Mouse (Mus musculus) limb, embryonic 14.5 days (tissue): ENCODE measurements around the gene Ppt2. TPM values are rescaled to one million over a fixed set of nuclear protein-coding genes. Genes with fewer than 3 reads are reported as not detected.

Experiments used
- ATAC-seq: fragments of 200-750 bp; cut with Nextera tagmentation; 2 replicates; pipeline ENCODE4 v1.8.0; 2017; ENCODE audit warnings: low read depth, moderate number of reproducible peaks, moderate TSS enrichment; ENCODE audit not compliant: low FRiP score
- DNase-seq: peaks from one replicate; pipeline ENCODE4 v3.0.0-alpha.2; 2015; ENCODE audit warnings: low spot score
- H3K27ac ChIP-seq: fragments of 300-500 bp; sonication (generic); replicated peaks from 2 replicates; pipeline ENCODE4 v1.5.1; 2014; ENCODE audit warnings: low read depth, mild to moderate bottlenecking, low read length, moderate library complexity, mixed read lengths
- H3K27me3 ChIP-seq: fragments of 300-500 bp; sonication (generic); 2 replicates; pipeline ENCODE4 v1.6.1; 2014; ENCODE audit warnings: low read length, mixed read lengths; ENCODE audit not compliant: control insufficient read depth, insufficient read depth
- H3K36me3 ChIP-seq: fragments of 300-500 bp; sonication (generic); 2 replicates; pipeline ENCODE4 v1.6.1; 2014; ENCODE audit warnings: mild to moderate bottlenecking, low read length, moderate library complexity, mixed read lengths; ENCODE audit not compliant: control insufficient read depth, insufficient read depth
- H3K4me1 ChIP-seq: fragments of 300-500 bp; sonication (generic); 2 replicates; pipeline ENCODE4 v1.6.1; 2014; ENCODE audit warnings: antibody characterized with exemption, low read length, mixed read lengths; ENCODE audit not compliant: control insufficient read depth, insufficient read depth
- H3K4me2 ChIP-seq: fragments of 300-500 bp; sonication (generic); replicated peaks from 2 replicates; pipeline ENCODE4 v1.6.1; 2014; ENCODE audit warnings: low read depth, mild to moderate bottlenecking, low read length, moderate library complexity; ENCODE audit not compliant: severe bottlenecking
- H3K4me3 ChIP-seq: fragments of 300-500 bp; sonication (generic); replicated peaks from 2 replicates; pipeline ENCODE4 v1.5.1; 2014; ENCODE audit warnings: low read length
- H3K9ac ChIP-seq: fragments of 300-500 bp; sonication (generic); 2 replicates; pipeline ENCODE4 v1.6.1; 2014; ENCODE audit warnings: mild to moderate bottlenecking, low read depth, low read length, moderate library complexity; ENCODE audit not compliant: severe bottlenecking
- H3K9me3 ChIP-seq: fragments of 300-500 bp; sonication (generic); 2 replicates; pipeline ENCODE4 v1.6.1; 2016; ENCODE audit warnings: low read length; ENCODE audit not compliant: control insufficient read depth
- POLR2A ChIP-seq: fragments of 200-500 bp; IDR thresholded peaks from 2 replicates; pipeline ENCODE4 v1.8.0; 2012; ENCODE audit warnings: inconsistent platforms, mild to moderate bottlenecking, moderate library complexity, borderline replicate concordance; ENCODE audit not compliant: insufficient read depth, insufficient read length; ENCODE audit errors: extremely low read depth
- WGBS: fragments of 180-500 bp; shearing (Covaris S2); extraction: QIAGEN DNeasy Blood & Tissue Kit; methylation state at CpG from one replicate; pipeline ENCODE4 v1.1.7; 2014; 5-methylcytosine and 5-hydroxymethylcytosine counted together
- polyA plus RNA-seq, 2 experiments: library from polyadenylated mRNA; depleted of rRNA in 1 of 2; stranded (reverse) in 1 of 2; unstranded in 1 of 2; fragments of >200 nt; fragmentation: Nextera tagmentation in 1 of 2; extraction: Ambion mirVana in 1 of 2; gene quantifications; 2 replicates each; pipeline versions ENCODE4 v1.2.1 to v1.2.3; 2012 to 2014

Gene Ppt2
- polyA plus RNA-seq, 2 experiments, result 29.9 to 39.6 TPM

DNA sequence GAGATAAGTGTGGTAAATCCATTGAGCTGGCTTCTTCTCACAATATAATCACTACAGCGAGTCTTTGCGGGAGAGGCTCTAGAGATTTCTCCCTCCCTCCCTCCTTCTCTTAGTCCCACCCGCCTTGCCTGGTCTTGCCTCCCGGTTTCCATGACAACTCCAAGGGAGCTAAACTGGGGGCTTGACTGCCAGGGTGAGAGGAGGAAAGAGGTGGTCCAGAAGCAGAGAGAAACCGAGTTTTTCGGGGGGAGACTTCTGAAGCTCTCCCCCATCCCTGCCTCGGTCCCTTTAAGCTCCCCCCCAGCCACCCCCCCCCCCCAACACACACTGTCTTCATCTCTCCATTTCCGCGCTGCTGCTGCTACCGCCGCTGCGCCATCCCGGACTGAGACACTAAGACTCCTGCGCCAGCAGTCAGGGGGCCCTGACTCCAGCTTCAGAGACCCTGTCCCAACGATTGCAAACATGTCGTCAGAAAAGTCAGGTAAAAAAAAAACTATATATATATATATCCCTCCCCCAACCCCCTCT, 976 bp upstream of the Ppt2 start, which contains the start of gene Prrt1:
Gene Prrt1 (plus strand): TSS at position 313 of the 531 bp plus-strand sequence.
- Histone ChIP-seq H3K4me1 (peaks cover 30% of the 10 kb centered on the region), H3K27ac (peak within 1 kb of the TSS; percentile 92), H3K9me3 (no peaks in the 10 kb centered on the region), H3K4me3 (peak within 1 kb of the TSS; percentile 81), H3K27me3 (peaks cover 36% of the 10 kb centered on the region), H3K9ac (0 out of 2 replicates have a peak within 1 kb of the TSS, but pooled peaks have one; percentile 28), H3K36me3 (peaks cover 9% of the 10 kb centered on the region), H3K4me2 (peak within 1 kb of the TSS; percentile 78)
- 1% methylated on average over 16 of the region's 16 CpGs for WGBS
- no peak for ATAC-seq
- no peak for TF ChIP-seq POLR2A
- DNase-seq, result peak; percentile 54

DNA sequence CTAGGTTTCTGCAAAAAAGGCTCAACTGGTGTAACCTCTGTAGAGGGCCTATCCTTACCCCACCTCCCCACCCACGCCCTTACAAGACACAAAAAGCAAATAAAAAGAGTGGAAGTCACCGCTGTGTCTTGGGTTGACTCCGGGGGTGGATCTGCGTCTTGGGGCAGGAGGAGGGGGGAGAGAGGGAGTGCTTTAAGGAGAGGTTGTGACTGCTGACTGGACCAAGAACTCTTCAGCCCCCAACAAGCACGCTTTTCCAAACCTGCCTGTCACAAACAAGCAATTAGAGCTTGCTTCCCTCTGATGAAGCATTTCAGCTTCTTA, 296 bp upstream of the Ppt2 start:
- peaks cover 30% of the 10 kb centered on the region for H3K4me1 ChIP-seq
- WGBS, result 46% methylated on average over 5 of the region's 5 CpGs
- peaks cover 36% of the 10 kb centered on the region for H3K27me3 ChIP-seq
- no peak for TF ChIP-seq POLR2A
- no peaks in the 10 kb centered on the region for H3K9me3 ChIP-seq
- peak overlapping the region; percentile 78 for H3K4me2 ChIP-seq
- H3K27ac ChIP-seq, result peak overlapping the region; percentile 92
- DNase-seq, result no peak
- ATAC-seq, result no peak
- H3K36me3 ChIP-seq, result peaks cover 15% of the 10 kb centered on the region
- peak overlapping the region; percentile 81 for H3K4me3 ChIP-seq
- H3K9ac ChIP-seq, result 0 out of 2 replicates have a peak overlapping the region, but pooled peaks have one; percentile 28

DNA sequence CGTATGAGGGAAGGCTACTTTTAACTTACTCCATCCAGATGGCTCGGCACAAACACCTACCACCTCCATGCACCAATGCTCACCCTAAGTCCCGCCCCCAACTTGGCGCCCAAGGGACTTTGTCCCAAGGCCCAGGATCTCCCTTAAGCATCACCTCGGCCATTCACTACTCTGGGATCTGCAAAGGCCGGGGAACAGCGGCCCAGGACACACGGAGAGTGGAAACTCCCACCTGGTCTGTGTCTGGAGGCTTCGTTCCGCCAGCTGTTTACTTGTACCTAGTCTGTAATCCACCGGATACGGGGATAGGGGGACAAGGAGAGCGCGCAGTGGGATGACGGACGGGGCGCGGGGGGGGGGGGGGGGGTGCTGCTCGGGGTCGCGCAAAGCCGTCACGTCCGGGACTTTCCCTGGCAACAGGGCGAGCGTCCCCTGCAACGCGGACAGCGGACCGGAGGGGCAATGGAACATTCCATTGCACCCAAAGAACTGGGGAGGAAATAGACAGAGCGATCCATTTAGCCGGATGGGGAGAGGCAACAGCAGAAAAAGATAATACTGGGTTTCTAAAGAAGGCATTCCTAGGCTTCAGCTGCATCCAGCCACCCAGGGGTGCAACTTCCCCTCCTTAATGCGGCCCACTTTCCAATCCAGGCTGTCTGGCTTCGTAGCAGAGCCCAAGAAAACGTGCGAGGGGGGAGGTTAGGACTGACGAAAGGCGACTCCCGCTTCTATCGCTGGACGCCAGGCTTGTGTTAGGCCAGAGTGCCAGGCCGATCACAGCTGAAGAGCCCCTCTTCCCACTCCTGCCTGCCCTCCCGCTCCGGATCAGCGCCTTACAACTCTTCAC, 992 bp downstream of the Ppt2 start:
- WGBS, result 3% methylated on average over 41 of the region's 45 CpGs

DNA sequence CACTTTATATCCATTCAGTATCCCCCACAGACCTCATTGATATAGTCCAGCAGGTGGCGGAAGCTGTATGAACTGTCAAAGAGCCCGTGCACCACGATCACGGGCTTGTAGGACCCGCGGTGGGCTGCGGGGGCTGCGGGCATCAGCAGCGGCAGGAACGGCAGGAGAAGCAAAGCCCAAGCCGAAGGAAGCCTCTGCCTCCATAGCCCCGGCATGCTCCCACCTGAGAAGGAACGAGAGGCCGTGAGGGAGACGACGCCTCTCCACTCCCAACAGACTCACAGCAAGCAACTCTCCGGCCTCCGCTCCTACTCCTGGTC, 1.6 kb downstream of the Ppt2 start:
- 0% methylated on average over 18 of the region's 18 CpGs for WGBS
- H3K27ac ChIP-seq, result peak overlapping the region; percentile 92
- ATAC-seq, result peak; percentile 19; the same call in 1 of the 2 replicates

More for the DNA sequence above, 992 bp downstream of the Ppt2 start:
- H3K4me3 ChIP-seq, result peak overlapping the region; percentile 81
- DNase-seq (peak; percentile 94), ATAC-seq (peak; percentile 86)
- peaks cover 27% of the 10 kb centered on the region for H3K36me3 ChIP-seq
- H3K9me3 ChIP-seq, result no peaks in the 10 kb centered on the region
- peak overlapping the region; percentile 92 for H3K27ac ChIP-seq
- TF ChIP-seq POLR2A, result 0 out of 2 replicates have a peak, but pooled peaks have one; percentile 9
- peak overlapping the region; percentile 78 for H3K4me2 ChIP-seq
- peaks cover 30% of the 10 kb centered on the region for H3K4me1 ChIP-seq
- H3K27me3 ChIP-seq, result peaks cover 30% of the 10 kb centered on the region
- H3K9ac ChIP-seq, result peak overlapping the region; percentile 73

DNA sequence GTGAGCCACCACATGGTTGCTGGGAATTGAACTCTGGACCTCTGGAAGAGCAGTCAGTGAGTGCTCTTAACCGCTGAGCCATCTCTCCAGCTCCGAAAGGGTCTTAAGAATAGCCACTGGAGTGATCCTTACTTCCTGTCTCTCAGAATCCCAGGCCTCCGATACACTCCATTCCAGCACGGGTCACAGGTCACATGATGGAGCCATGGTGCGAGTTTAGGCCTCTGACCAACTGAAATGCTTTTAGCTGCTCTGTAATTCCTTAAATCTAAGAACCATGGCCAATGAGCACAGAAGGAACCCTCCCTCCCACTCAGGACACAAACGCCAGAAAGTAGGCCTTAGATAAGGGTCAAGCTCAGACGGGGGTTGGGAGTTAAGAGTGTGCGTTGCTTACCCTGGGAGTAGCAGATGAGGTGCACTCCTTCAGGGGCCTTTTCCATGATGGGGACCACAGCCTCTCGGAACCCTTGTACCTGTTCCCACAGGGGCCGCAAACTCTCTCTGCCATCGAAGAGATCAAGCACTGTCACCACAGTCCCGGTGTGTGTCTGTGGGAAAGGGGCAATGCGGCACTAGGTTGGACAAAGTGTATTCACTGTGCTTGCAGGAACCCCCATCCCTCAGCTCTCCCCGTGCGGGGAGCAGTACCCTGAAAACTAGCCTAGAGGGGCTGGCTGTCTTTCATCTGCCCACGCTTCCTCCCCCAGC, 2.1 kb downstream of the Ppt2 start:
- H3K9me3 ChIP-seq, result no peaks in the 10 kb centered on the region
- TF ChIP-seq POLR2A, result no peak
- peaks cover 37% of the 10 kb centered on the region for H3K36me3 ChIP-seq
- peak overlapping the region; percentile 78 for H3K4me2 ChIP-seq
- H3K9ac ChIP-seq, result peak overlapping the region; percentile 73
- DNase-seq (no peak), ATAC-seq (no peak)
- H3K27me3 ChIP-seq, result peaks cover 19% of the 10 kb centered on the region
- H3K27ac ChIP-seq, result 0 out of 2 replicates have a peak overlapping the region, but pooled peaks have one; percentile 92
- H3K4me1 ChIP-seq, result peaks cover 24% of the 10 kb centered on the region
- 53% methylated on average over 16 of the region's 16 CpGs for WGBS
- H3K4me3 ChIP-seq, result peak overlapping the region; percentile 81

More for the DNA sequence above, 1.6 kb downstream of the Ppt2 start:
- H3K4me3 ChIP-seq, result peak overlapping the region; percentile 81
- H3K27me3 ChIP-seq, result peaks cover 24% of the 10 kb centered on the region
- H3K36me3 ChIP-seq, result peaks cover 33% of the 10 kb centered on the region
- peaks cover 26% of the 10 kb centered on the region for H3K4me1 ChIP-seq
- DNase-seq, result peak; percentile 59
- TF ChIP-seq POLR2A, result no peak
- H3K4me2 ChIP-seq, result peak overlapping the region; percentile 78
- H3K9ac ChIP-seq, result peak overlapping the region; percentile 73
- H3K9me3 ChIP-seq, result no peaks in the 10 kb centered on the region
